Mouse (Mus musculus): ENCODE measurements around the gene Scarf1. TPM values are rescaled to one million over a fixed set of nuclear protein-coding genes. Genes with fewer than 3 reads are reported as not detected.
A peak's percentile ranks its signal among the peaks of the same experiment; 100 is the strongest.

Gene Scarf1
- polyA plus RNA-seq, 1 experiment from 2014 or later = 4.2 TPM

DNA sequence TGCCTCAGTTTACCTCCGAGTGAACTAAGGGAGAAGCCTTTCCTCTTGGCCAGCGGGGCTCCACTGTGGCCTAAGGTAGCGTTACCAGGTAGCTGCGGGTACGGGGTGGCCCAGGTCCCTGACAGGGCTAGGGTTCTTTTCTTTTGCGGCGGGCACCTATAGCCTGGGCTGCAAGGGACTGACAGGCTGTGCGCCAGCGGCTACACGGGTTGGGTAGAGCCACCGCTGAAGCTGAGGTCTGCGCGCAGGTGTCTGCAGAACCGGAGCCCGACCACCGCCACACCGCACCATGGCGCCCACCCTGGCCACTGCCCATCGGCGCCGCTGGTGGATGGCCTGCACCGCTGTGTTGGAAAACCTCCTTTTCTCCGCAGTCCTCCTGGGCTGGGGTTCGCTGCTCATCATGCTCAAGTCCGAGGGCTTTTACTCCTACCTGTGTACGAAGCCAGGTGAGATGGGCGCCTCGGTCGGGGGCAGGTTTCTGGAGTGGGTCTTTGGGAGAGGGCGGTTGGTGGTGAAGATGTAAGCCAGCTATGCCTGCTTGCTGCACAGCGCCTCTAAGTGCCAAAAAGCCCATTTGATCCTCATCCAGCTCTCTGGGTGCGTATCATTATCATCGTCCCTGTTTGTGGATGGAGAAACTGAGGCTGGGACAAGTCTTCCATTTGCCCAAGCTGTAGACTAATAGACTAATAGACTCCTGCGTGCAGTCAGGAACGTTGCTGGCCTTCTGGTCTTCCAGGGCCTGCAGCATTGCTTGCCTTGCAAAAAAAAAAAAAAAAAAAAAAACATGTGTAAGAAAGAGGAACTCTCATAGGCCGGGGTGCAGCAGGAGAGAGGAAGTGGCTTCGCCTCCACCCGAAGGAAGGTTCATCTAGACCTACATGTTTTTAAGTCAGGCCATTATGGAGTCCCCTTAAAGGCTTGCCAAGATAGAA, 19.3 kb downstream of the Scarf1 start:
- no peaks in the 10 kb centered on the region for H3K36me3 ChIP-seq (ENCODE audit: control insufficient read depth, insufficient read depth, low read length)
- H3K27me3 ChIP-seq (ENCODE audit: control insufficient read depth, insufficient read depth, low read length) = no peaks in the 10 kb centered on the region
- H3K9ac ChIP-seq (ENCODE audit: low read length) = peak overlapping the region; percentile 75
- H3K4me2 ChIP-seq (ENCODE audit: low read depth, low read length, severe bottlenecking) = peak overlapping the region; percentile 100
- H3K9me3 ChIP-seq (ENCODE audit: control insufficient read depth, low read length) = no peaks in the 10 kb centered on the region
- peak overlapping the region; percentile 70 for H3K4me3 ChIP-seq (ENCODE audit: low read depth, low read length)
- 0 out of 2 replicates have a peak overlapping the region, but pooled peaks have one; percentile 95 for H3K27ac ChIP-seq (ENCODE audit: low read depth, low read length)
- peaks cover 2% of the 10 kb centered on the region; the same call in 1 of the 2 replicates for H3K4me1 ChIP-seq (replicated peaks; ENCODE audit: control insufficient read depth, insufficient read depth, low read length)
- DNase-seq (ENCODE audit: low spot score) = peak; percentile 72
- ATAC-seq (replicated peaks; ENCODE audit: low FRiP score) = 0 out of 2 replicates have a peak, but pooled peaks have one; percentile 13
- WGBS = 15% methylated on average over 38 of the region's 38 CpGs

- no peak for ATAC-seq (replicated peaks; ENCODE audit: low FRiP score)
- Histone ChIP-seq H3K9ac (ENCODE audit: low read length) (no peak overlapping the region), H3K9me3 (ENCODE audit: control insufficient read depth, low read length) (no peaks in the 10 kb centered on the region), H3K4me1 (replicated peaks; ENCODE audit: control insufficient read depth, insufficient read depth, low read length) (peaks cover 2% of the 10 kb centered on the region; the same call in 1 of the 2 replicates), H3K4me2 (ENCODE audit: low read depth, low read length, severe bottlenecking) (no peak overlapping the region), H3K36me3 (ENCODE audit: control insufficient read depth, insufficient read depth, low read length) (no peaks in the 10 kb centered on the region), H3K27ac (ENCODE audit: low read depth, low read length) (no peak overlapping the region), H3K4me3 (ENCODE audit: low read depth, low read length) (no peak overlapping the region), H3K27me3 (ENCODE audit: control insufficient read depth, insufficient read depth, low read length) (no peaks in the 10 kb centered on the region)
- 85% methylated on average over 6 of the region's 6 CpGs for WGBS
- DNase-seq (ENCODE audit: low spot score) = peak; percentile 53
Observed at GRCm38 (mm10) chr11:75533314-75534015, 20.1 kb downstream of the Scarf1 start.

DNA sequence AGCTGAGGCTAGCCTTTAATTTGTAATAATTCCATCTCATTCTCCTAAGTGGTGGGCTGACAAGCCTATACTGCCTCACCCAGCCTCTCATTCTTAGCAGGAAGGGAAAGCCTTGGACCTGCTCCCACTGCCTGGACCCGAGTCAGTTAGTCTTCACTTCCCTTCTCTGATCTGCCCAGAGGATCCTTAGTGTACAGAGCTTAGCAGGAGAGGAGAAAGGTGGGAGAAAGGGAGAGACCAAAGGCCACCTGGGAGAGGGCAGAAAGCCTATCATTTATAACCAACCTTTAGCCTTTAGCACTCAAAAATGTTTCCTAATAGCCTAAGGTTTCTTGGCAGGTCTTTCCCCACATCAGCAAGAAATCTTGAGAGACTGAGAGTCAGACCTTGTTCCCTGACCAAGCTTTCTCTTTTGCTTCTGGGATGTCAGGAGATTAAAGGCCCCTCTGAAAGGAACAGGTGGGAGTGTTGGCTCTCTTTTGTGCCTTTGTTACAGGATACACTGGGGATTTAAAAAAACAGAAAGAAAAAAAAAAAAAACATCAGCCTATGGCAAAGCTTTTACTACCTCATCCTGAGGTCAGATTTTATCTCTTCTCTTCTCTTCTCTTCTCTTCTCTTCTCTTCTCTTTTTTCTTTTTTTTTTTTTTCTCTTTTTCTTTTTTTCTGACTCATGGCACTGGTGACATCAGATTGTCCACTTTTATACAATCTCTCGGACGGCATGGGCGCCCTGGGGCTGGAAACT, 21.1 kb downstream of the Scarf1 start:
- H3K4me2 ChIP-seq (ENCODE audit: low read depth, low read length, severe bottlenecking) = no peak overlapping the region
- peaks cover 2% of the 10 kb centered on the region; the same call in 1 of the 2 replicates for H3K4me1 ChIP-seq (replicated peaks; ENCODE audit: control insufficient read depth, insufficient read depth, low read length)
- H3K36me3 ChIP-seq (ENCODE audit: control insufficient read depth, insufficient read depth, low read length) = no peaks in the 10 kb centered on the region
- DNase-seq (ENCODE audit: low spot score) = no peak
- ATAC-seq (replicated peaks; ENCODE audit: low FRiP score) = no peak
- no peak overlapping the region for H3K9ac ChIP-seq (ENCODE audit: low read length)
- H3K9me3 ChIP-seq (ENCODE audit: control insufficient read depth, low read length) = no peaks in the 10 kb centered on the region
- H3K27me3 ChIP-seq (ENCODE audit: control insufficient read depth, insufficient read depth, low read length) = no peaks in the 10 kb centered on the region
- H3K27ac ChIP-seq (ENCODE audit: low read depth, low read length) = no peak overlapping the region
- no peak overlapping the region for H3K4me3 ChIP-seq (ENCODE audit: low read depth, low read length)
- 42% methylated on average over 4 of the region's 4 CpGs for WGBS

GRCm38 (mm10) chr11:75535106-75535795, 21.9 kb downstream of the Scarf1 start:
- Histone ChIP-seq H3K4me3 (ENCODE audit: low read depth, low read length) (no peak overlapping the region), H3K36me3 (ENCODE audit: control insufficient read depth, insufficient read depth, low read length) (no peaks in the 10 kb centered on the region), H3K27ac (ENCODE audit: low read depth, low read length) (no peak overlapping the region), H3K4me1 (replicated peaks; ENCODE audit: control insufficient read depth, insufficient read depth, low read length) (peaks cover 2% of the 10 kb centered on the region; the same call in 1 of the 2 replicates), H3K9me3 (ENCODE audit: control insufficient read depth, low read length) (no peaks in the 10 kb centered on the region), H3K27me3 (ENCODE audit: control insufficient read depth, insufficient read depth, low read length) (no peaks in the 10 kb centered on the region), H3K9ac (ENCODE audit: low read length) (no peak overlapping the region), H3K4me2 (ENCODE audit: low read depth, low read length, severe bottlenecking) (no peak overlapping the region)
- DNase-seq (ENCODE audit: low spot score) = no peak
- 65% methylated on average over 13 of the region's 13 CpGs for WGBS
- no peak for ATAC-seq (replicated peaks; ENCODE audit: low FRiP score)

- H3K9me3 ChIP-seq (ENCODE audit: control insufficient read depth, low read length) = no peaks in the 10 kb centered on the region
- ATAC-seq (replicated peaks; ENCODE audit: low FRiP score) (no peak), DNase-seq (ENCODE audit: low spot score) (no peak)
- H3K4me1 ChIP-seq (replicated peaks; ENCODE audit: control insufficient read depth, insufficient read depth, low read length) = peaks cover 2% of the 10 kb centered on the region; the same call in 1 of the 2 replicates
- H3K4me2 ChIP-seq (ENCODE audit: low read depth, low read length, severe bottlenecking) = no peak overlapping the region
- no peak overlapping the region for H3K4me3 ChIP-seq (ENCODE audit: low read depth, low read length)
- 87% methylated on average over 12 of the region's 12 CpGs for WGBS
- H3K36me3 ChIP-seq (ENCODE audit: control insufficient read depth, insufficient read depth, low read length) = no peaks in the 10 kb centered on the region
- H3K27me3 ChIP-seq (ENCODE audit: control insufficient read depth, insufficient read depth, low read length) = no peaks in the 10 kb centered on the region
- no peak overlapping the region for H3K9ac ChIP-seq (ENCODE audit: low read length)
- no peak overlapping the region for H3K27ac ChIP-seq (ENCODE audit: low read depth, low read length)
Observed at GRCm38 (mm10) chr11:75536255-75537024, 23.1 kb downstream of the Scarf1 start.

- no peaks in the 10 kb centered on the region for H3K27me3 ChIP-seq (ENCODE audit: control insufficient read depth, insufficient read depth, low read length)
- H3K4me2 ChIP-seq (ENCODE audit: low read depth, low read length, severe bottlenecking) = no peak overlapping the region
- H3K36me3 ChIP-seq (ENCODE audit: control insufficient read depth, insufficient read depth, low read length) = no peaks in the 10 kb centered on the region
- H3K4me3 ChIP-seq (ENCODE audit: low read depth, low read length) = no peak overlapping the region
- 91% methylated on average over 8 of the region's 8 CpGs for WGBS
- ATAC-seq (replicated peaks; ENCODE audit: low FRiP score) = no peak
- H3K4me1 ChIP-seq (replicated peaks; ENCODE audit: control insufficient read depth, insufficient read depth, low read length) = peaks cover 2% of the 10 kb centered on the region; the same call in 1 of the 2 replicates
- DNase-seq (ENCODE audit: low spot score) = no peak
- H3K9me3 ChIP-seq (ENCODE audit: control insufficient read depth, low read length) = no peaks in the 10 kb centered on the region
- H3K27ac ChIP-seq (ENCODE audit: low read depth, low read length) = no peak overlapping the region
- H3K9ac ChIP-seq (ENCODE audit: low read length) = no peak overlapping the region
Observed at GRCm38 (mm10) chr11:75537025-75537414, 23.7 kb downstream of the Scarf1 start.

- 49% methylated on average over 11 of the region's 11 CpGs for whole genome bisulfite sequencing
- no peak overlapping the region for H3K4me2 ChIP-seq (ENCODE audit: low read depth, low read length, severe bottlenecking)
- H3K9me3 ChIP-seq (ENCODE audit: control insufficient read depth, low read length) = no peaks in the 10 kb centered on the region
- no peak overlapping the region for H3K9ac ChIP-seq (ENCODE audit: low read length)
- no peak for ATAC-seq (replicated peaks; ENCODE audit: low FRiP score)
- no peaks in the 10 kb centered on the region for H3K27me3 ChIP-seq (ENCODE audit: control insufficient read depth, insufficient read depth, low read length)
- H3K36me3 ChIP-seq (ENCODE audit: control insufficient read depth, insufficient read depth, low read length) = no peaks in the 10 kb centered on the region
- H3K27ac ChIP-seq (ENCODE audit: low read depth, low read length) = no peak overlapping the region
- H3K4me1 ChIP-seq (replicated peaks; ENCODE audit: control insufficient read depth, insufficient read depth, low read length) = no peaks in the 10 kb centered on the region; the same call in 1 of the 2 replicates
- DNase-seq (ENCODE audit: low spot score) = no peak
- no peak overlapping the region for H3K4me3 ChIP-seq (ENCODE audit: low read depth, low read length)
Observed at GRCm38 (mm10) chr11:75537491-75538183, 24.3 kb downstream of the Scarf1 start.

All from forebrain, embryonic 11.5 days (tissue).